Mouse (Mus musculus): Measurements from ENCODE around the gene Trmt10c.
A peak's percentile ranks its signal among the peaks of the same experiment; 100 is the strongest.
"Not testable (repeated sequence)": the region's sequence is repeated elsewhere in the genome, so short reads cannot be mapped to it uniquely, and the experiment has no call there.

Gene Trmt10c

DNA sequence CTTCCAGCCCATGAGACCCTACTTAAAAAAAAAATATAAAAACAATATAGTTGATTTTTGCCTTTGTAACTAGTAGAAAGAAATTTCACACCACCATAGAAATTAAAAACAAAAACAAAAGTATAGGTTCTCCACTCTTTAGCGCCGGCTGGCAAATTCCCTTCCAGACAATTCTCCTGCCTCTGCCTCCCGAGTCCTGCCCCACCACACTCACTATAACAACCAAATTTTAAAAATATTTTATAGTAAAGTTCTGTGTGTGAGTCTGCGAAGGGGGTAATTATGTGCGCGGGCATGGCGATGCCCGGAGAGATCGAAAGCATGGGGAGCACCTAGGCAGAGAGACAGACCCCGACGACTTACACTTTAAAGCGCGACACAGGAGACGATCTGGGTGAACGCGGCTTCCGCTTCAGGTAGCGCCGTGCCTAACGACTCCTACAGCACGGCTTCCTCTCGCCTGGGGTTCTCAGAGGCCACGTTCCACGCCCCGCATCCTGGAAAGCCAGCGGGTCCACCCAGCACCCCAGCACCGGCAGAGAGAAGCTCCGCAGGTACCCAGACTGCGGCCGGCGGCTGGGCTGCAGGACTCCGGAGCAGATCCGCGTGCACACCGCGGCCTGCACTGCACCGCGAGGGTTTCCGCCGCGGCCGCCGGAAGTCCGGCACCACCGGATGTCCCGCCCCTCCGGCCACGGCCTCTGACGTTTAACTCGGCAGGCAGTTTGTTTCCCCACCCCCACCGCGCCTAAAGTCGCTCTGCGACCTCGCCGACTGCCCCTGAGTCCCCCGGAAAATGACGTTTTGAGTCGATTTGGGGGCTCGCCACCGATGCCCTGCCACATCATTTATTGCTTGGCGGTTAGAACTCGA, at the start of gene Trmt10c:
Gene Trmt10c (minus strand): TSS at position 682 of the 873 bp plus-strand sequence.
- DNase-seq (ENCODE audit: low spot score), result peak; percentile 88

- no peak for DNase-seq (ENCODE audit: low spot score)
Observed at GRCm38 (mm10) chr16:56086336-56086735, 48.7 kb upstream of the Trmt10c start.

GRCm38 (mm10) chr16:56081691-56082090, 44.1 kb upstream of the Trmt10c start:
- no peak for DNase-seq (ENCODE audit: low spot score)

GRCm38 (mm10) chr16:56079419-56079818, 41.8 kb upstream of the Trmt10c start:
- no peak for DNase-seq (ENCODE audit: low spot score)

GRCm38 (mm10) chr16:56076121-56076869, 38.7 kb upstream of the Trmt10c start:
- DNase-seq (ENCODE audit: low spot score), result peak; percentile 69

- DNase-seq (ENCODE audit: low spot score), result peak; percentile 85
Observed at GRCm38 (mm10) chr16:56075222-56076111, 37.8 kb upstream of the Trmt10c start.

GRCm38 (mm10) chr16:56074565-56074964, 36.9 kb upstream of the Trmt10c start:
- no peak for DNase-seq (ENCODE audit: low spot score)

- DNase-seq (ENCODE audit: low spot score), result peak; percentile 35
Observed at GRCm38 (mm10) chr16:56074122-56074521, 36.5 kb upstream of the Trmt10c start.

GRCm38 (mm10) chr16:56073150-56073549, 35.5 kb upstream of the Trmt10c start:
- not testable (repeated sequence) for DNase-seq (ENCODE audit: low spot score)

DNA sequence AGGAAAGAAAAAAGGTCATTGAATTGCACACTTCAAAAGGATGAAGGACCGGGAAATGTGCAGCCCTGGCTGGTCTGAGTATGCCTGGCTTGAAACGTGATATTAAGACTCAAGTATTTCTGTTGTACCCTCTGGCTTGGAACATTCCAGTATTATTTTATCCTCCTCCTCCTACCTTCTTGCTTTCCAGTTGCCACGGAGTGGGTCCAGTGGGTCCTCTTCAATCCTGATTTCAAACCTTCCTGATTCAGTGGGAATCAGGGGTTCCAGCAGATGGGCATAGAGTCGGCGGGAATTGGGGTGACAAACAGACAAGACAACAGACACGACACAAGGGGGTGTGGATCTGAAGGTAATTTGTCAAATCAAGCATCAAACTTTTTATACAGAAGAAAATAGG, 34.9 kb upstream of the Trmt10c start:
- no peak for DNase-seq (ENCODE audit: low spot score)

DNA sequence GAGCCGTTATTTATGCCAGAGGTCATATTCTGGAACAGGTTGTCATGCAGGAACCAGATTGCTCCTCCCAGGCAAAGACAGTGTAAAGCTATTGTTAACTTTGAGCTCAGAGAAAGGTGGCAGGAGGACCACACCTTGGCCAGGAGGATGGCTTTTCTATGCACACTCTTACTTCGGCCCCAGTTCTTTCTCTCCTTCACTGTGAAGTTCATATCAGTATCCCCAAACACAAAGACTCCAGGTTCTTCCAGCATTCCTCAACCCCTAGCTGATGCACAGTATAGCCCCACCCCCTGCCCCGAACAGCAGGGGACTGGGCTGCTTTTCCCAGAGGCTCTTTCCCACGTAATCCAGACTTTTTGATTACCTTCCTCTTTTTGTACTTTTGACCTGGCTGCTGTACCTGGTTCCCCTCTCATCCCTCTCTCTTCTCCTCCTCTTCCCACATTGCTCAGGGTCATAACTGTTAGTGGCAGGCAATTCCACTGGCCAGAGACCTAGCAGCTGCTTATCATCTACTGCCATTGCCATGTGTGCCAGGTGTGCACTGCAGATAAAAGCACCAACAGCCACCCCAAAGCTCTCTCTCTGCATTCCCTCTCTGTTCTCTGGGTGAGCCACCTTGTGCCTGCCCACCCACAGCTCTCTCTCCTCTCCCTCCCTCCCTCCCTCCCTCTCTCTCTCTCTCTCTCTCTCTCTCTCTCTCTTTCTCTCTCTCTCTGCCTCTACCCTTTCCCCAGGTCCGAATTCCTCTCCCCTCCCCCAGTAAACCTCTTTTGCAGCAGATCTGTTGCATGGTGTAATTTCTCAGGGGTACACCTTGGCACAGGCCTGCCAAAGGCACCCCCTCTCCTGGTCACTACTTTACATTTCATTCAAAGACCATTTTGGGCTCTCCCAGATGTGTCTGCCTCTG, 34.0 kb upstream of the Trmt10c start:
- DNase-seq (ENCODE audit: low spot score), result peak; percentile 90

GRCm38 (mm10) chr16:56068523-56069070, 31.0 kb upstream of the Trmt10c start:
- DNase-seq (ENCODE audit: low spot score), result no peak

DNA sequence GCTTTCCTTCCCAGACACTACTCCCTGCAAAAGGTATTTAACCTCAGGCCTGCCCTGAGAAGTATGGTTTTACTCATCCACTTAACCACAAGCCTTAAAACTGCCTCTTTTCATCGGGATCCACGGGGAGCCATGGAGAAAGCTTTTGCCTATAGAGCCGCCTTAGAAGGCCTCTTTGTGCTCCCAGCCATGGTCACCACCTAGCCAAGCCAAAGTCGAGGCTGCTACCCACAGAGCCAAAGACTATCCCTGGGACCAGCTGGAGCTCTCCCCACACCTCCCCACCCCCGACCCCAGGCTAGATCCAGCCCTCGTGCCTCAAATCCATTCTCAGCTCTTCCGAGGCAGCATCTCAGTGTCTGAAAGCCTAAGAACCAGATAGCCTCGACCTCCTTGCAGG, 28.5 kb upstream of the Trmt10c start:
- DNase-seq (ENCODE audit: low spot score), result no peak

DNA sequence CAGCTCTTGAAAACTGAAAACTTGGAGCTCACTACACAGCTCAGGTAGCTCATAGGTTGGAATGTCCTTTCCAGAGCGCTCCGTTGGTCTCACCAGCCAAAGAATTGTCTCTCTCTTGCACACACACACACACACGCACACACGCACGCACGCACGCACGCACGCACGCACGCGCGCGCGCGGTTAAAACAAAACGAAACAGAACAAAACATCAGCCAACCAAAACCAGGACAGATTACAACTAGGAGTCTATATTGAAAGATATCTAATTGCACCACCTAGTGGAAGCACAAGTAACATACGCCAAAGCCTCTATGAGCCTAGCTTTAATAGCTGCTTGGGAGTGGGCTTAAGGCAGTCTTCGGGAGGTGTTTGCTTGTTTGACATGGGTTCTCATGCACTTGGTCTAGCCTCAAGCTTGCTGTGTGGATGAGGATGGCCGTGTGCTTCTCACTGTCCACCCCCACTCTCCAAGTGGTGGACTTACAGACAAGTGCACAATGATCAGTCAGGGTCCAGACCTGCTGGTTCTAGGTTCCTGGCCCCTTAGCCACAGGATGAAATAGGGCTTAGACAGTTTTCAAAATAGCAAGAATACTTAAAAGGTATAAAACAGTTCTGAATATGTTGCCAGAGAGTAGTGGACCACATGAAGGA, 26.8 kb upstream of the Trmt10c start:
- DNase-seq (ENCODE audit: low spot score), result peak; percentile 71

GRCm38 (mm10) chr16:56062981-56063380, 25.4 kb upstream of the Trmt10c start:
- DNase-seq (ENCODE audit: low spot score), result no peak

DNA sequence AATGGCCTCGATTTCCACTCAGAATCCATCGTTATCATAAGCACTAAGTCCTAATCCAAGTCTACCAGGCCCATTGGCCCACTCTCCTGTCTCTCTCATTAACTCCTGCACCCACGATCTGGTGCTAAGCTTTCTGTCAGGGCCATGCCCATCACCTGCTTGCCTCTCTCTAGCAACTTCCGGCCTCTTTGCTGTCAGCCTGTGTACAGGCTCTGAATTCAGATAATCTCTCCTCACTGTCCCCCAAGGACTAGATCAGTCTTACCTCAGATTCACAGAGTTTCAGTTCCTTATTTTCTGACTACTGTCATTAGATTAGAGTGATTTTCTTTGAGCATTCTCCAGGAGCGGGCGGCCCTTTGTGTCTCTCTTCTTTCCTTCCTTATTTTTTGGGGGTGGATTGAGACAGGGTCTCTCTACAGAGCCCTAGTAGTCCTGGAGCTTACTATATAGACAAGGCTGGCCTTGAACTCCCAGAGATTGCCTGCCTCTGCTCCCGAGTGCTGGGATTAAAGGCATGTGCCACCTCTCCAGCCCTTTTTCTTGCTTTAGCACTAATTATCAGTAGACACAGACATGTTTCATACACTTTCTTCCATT, 24.5 kb upstream of the Trmt10c start:
- DNase-seq (ENCODE audit: low spot score), result no peak

DNA sequence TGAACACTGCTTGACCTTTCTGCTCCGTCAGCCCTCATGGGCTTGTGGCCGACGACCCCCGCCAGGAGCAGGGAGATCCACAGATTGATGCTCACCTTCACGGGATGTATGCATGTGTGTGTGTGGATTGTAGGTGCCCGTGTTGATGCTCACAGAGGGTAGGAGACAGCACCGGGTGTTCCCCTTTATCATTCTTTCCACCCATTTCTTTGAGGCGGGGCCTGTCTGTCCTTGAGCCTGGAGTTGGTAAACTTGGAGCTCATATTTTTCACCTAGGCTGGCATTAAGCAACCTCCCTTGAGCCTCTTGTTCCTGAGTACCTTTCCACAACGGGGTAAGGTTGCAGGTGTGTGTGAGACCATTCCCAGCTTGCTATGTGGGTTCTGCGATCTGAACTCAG, 20.5 kb upstream of the Trmt10c start:
- DNase-seq (ENCODE audit: low spot score), result no peak

DNA sequence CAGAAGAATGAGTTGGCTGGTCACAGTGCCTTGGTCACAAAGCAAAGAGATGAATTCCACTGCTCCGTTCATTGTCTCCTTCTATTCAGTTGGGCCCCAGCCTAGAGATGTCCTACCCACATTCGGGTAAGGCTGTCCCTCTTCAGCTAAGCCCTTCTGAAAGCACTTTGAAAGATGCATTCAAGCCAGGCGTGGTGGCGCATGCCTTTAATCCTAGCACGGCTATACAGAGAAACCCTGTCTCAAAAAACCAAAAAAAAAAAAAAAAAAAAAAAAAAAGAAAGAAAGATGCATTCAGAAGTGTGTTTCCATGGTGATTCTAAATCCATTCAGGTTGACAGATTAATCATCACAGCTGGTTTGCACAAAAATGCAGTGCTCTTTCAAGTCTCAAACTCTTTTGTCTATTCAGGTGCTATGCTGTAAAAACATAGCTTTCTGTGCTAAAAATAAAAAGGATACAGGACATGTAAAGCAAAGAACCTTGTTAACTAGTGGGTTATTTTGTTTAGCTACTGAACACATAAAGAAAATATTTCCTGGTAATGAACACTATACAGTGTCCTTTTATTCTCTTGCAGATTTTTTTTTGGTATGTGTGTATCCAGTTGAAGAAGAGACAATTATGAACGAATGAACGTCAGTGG, 19.4 kb upstream of the Trmt10c start:
- no peak for DNase-seq (ENCODE audit: low spot score)

DNA sequence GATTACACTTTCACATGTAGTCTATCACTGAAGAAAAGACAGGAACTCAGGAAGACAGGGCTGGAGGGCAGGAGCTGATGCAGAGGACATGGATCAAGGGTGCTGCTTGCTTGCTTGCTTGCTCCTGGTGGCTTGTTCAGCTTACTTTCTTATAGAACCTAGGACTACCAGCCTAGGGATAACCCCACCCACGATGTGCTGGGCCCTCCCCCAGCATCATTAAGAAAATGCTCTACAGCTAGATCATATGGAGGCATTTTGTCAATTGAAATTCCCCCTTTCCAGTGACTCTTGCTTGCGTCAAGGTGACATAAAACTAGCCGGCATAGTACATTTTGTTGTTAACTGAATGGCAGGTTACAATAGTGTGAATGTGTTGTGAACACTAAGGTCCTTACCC, 18.3 kb upstream of the Trmt10c start:
- DNase-seq (ENCODE audit: low spot score), result no peak

Measured in c-Kit-positive CD71-positive TER-119-positive erythroid progenitor cells, embryonic 14.5 days (primary cell).